Mouse (Mus musculus): ENCODE measurements at regions not wholly inside any gene's neighbourhood (a gene's known extent, or its start where the extent isn't known, plus 50 kb on each side); places are given as distances from the start of the nearest gene placed in this dataset.

GRCm38 (mm10) chr2:48689098-48689497 is 124.8 kb upstream of the Acvr2a start:
- ATAC-seq (replicated peaks; ENCODE audit: extremely low read depth, insufficient read depth, low FRiP score) = no peak
- Histone ChIP-seq H3K27ac (ENCODE audit: low read length) (no peak overlapping the region), H3K9me3 (replicated peaks; ENCODE audit: control insufficient read depth, low read length) (no peaks in the 10 kb centered on the region), H3K4me3 (ENCODE audit: low read length) (no peak overlapping the region), H3K27me3 (ENCODE audit: control insufficient read depth, insufficient read depth, low read length) (no peaks in the 10 kb centered on the region), H3K36me3 (ENCODE audit: control insufficient read depth, insufficient read depth) (no peaks in the 10 kb centered on the region), H3K4me2 (ENCODE audit: low read depth, low read length) (no peak overlapping the region), H3K4me1 (ENCODE audit: control insufficient read depth, insufficient read depth, low read length) (no peaks in the 10 kb centered on the region), H3K9ac (ENCODE audit: low read length) (no peak overlapping the region)
- 73% methylated on average over 1 of the region's 1 CpGs for WGBS

- no peaks in the 10 kb centered on the region for H3K36me3 ChIP-seq (ENCODE audit: control insufficient read depth, insufficient read depth)
- no peak for ATAC-seq (replicated peaks; ENCODE audit: extremely low read depth, insufficient read depth, low FRiP score)
- no peak overlapping the region for H3K9ac ChIP-seq (ENCODE audit: low read length)
- no peaks in the 10 kb centered on the region for H3K9me3 ChIP-seq (replicated peaks; ENCODE audit: control insufficient read depth, low read length)
- no peaks in the 10 kb centered on the region for H3K4me1 ChIP-seq (ENCODE audit: control insufficient read depth, insufficient read depth, low read length)
- 79% methylated on average over 3 of the region's 3 CpGs for WGBS
- H3K4me2 ChIP-seq (ENCODE audit: low read depth, low read length) = no peak overlapping the region
- no peak overlapping the region for H3K4me3 ChIP-seq (ENCODE audit: low read length)
- H3K27me3 ChIP-seq (ENCODE audit: control insufficient read depth, insufficient read depth, low read length) = no peaks in the 10 kb centered on the region
- no peak overlapping the region for H3K27ac ChIP-seq (ENCODE audit: low read length)
Observed at GRCm38 (mm10) chr2:48694509-48694908, 119.4 kb upstream of the Acvr2a start.

- 42% methylated on average over 2 of the region's 2 CpGs for WGBS
- Histone ChIP-seq H3K9ac (ENCODE audit: low read length) (no peak overlapping the region), H3K4me2 (ENCODE audit: low read depth, low read length) (no peak overlapping the region), H3K9me3 (replicated peaks; ENCODE audit: control insufficient read depth, low read length) (no peaks in the 10 kb centered on the region), H3K27me3 (ENCODE audit: control insufficient read depth, insufficient read depth, low read length) (no peaks in the 10 kb centered on the region), H3K27ac (ENCODE audit: low read length) (no peak overlapping the region), H3K36me3 (ENCODE audit: control insufficient read depth, insufficient read depth) (no peaks in the 10 kb centered on the region), H3K4me3 (ENCODE audit: low read length) (no peak overlapping the region), H3K4me1 (ENCODE audit: control insufficient read depth, insufficient read depth, low read length) (no peaks in the 10 kb centered on the region)
- ATAC-seq (replicated peaks; ENCODE audit: extremely low read depth, insufficient read depth, low FRiP score) = no peak
Observed at GRCm38 (mm10) chr2:48700886-48701285, 113.0 kb upstream of the Acvr2a start.

GRCm38 (mm10) chr2:48705103-48705804 is 108.7 kb upstream of the Acvr2a start:
- Histone ChIP-seq H3K27me3 (ENCODE audit: control insufficient read depth, insufficient read depth, low read length) (no peaks in the 10 kb centered on the region), H3K4me3 (ENCODE audit: low read length) (no peak overlapping the region), H3K9me3 (replicated peaks; ENCODE audit: control insufficient read depth, low read length) (no peaks in the 10 kb centered on the region), H3K9ac (ENCODE audit: low read length) (no peak overlapping the region), H3K4me1 (ENCODE audit: control insufficient read depth, insufficient read depth, low read length) (no peaks in the 10 kb centered on the region), H3K36me3 (ENCODE audit: control insufficient read depth, insufficient read depth) (no peaks in the 10 kb centered on the region), H3K27ac (ENCODE audit: low read length) (no peak overlapping the region), H3K4me2 (ENCODE audit: low read depth, low read length) (no peak overlapping the region)
- ATAC-seq (replicated peaks; ENCODE audit: extremely low read depth, insufficient read depth, low FRiP score) = no peak
- 60% methylated on average over 12 of the region's 12 CpGs for WGBS

- H3K4me2 ChIP-seq (ENCODE audit: low read depth, low read length) = no peak overlapping the region
- no peaks in the 10 kb centered on the region for H3K4me1 ChIP-seq (ENCODE audit: control insufficient read depth, insufficient read depth, low read length)
- no peaks in the 10 kb centered on the region for H3K36me3 ChIP-seq (ENCODE audit: control insufficient read depth, insufficient read depth)
- no peak for ATAC-seq (replicated peaks; ENCODE audit: extremely low read depth, insufficient read depth, low FRiP score)
- WGBS = 84% methylated on average over 3 of the region's 3 CpGs
- no peak overlapping the region for H3K27ac ChIP-seq (ENCODE audit: low read length)
- H3K27me3 ChIP-seq (ENCODE audit: control insufficient read depth, insufficient read depth, low read length) = no peaks in the 10 kb centered on the region
- no peak overlapping the region for H3K4me3 ChIP-seq (ENCODE audit: low read length)
- H3K9me3 ChIP-seq (replicated peaks; ENCODE audit: control insufficient read depth, low read length) = no peaks in the 10 kb centered on the region
- no peak overlapping the region for H3K9ac ChIP-seq (ENCODE audit: low read length)
Observed at GRCm38 (mm10) chr2:48705805-48706150, 108.1 kb upstream of the Acvr2a start.

- H3K9ac ChIP-seq (ENCODE audit: low read length) = no peak overlapping the region
- H3K36me3 ChIP-seq (ENCODE audit: control insufficient read depth, insufficient read depth) = no peaks in the 10 kb centered on the region
- H3K4me3 ChIP-seq (ENCODE audit: low read length) = no peak overlapping the region
- H3K27ac ChIP-seq (ENCODE audit: low read length) = no peak overlapping the region
- H3K4me2 ChIP-seq (ENCODE audit: low read depth, low read length) = no peak overlapping the region
- H3K27me3 ChIP-seq (ENCODE audit: control insufficient read depth, insufficient read depth, low read length) = no peaks in the 10 kb centered on the region
- no peak for ATAC-seq (replicated peaks; ENCODE audit: extremely low read depth, insufficient read depth, low FRiP score)
- no peaks in the 10 kb centered on the region for H3K4me1 ChIP-seq (ENCODE audit: control insufficient read depth, insufficient read depth, low read length)
- 30% methylated on average over 5 of the region's 5 CpGs for WGBS
- no peaks in the 10 kb centered on the region for H3K9me3 ChIP-seq (replicated peaks; ENCODE audit: control insufficient read depth, low read length)
Observed at GRCm38 (mm10) chr2:48706188-48706587, 107.7 kb upstream of the Acvr2a start.

- Histone ChIP-seq H3K4me2 (ENCODE audit: low read depth, low read length) (no peak overlapping the region), H3K4me1 (ENCODE audit: control insufficient read depth, insufficient read depth, low read length) (no peaks in the 10 kb centered on the region), H3K36me3 (ENCODE audit: control insufficient read depth, insufficient read depth) (no peaks in the 10 kb centered on the region), H3K27me3 (ENCODE audit: control insufficient read depth, insufficient read depth, low read length) (no peaks in the 10 kb centered on the region), H3K27ac (ENCODE audit: low read length) (no peak overlapping the region), H3K9ac (ENCODE audit: low read length) (no peak overlapping the region), H3K4me3 (ENCODE audit: low read length) (no peak overlapping the region), H3K9me3 (replicated peaks; ENCODE audit: control insufficient read depth, low read length) (no peaks in the 10 kb centered on the region)
- no peak for ATAC-seq (replicated peaks; ENCODE audit: extremely low read depth, insufficient read depth, low FRiP score)
- WGBS = 77% methylated on average over 4 of the region's 4 CpGs
Observed at GRCm38 (mm10) chr2:48716206-48716605, 97.7 kb upstream of the Acvr2a start.

GRCm38 (mm10) chr2:48717770-48718169 is 96.1 kb upstream of the Acvr2a start:
- H3K4me2 ChIP-seq (ENCODE audit: low read depth, low read length) = no peak overlapping the region
- no peaks in the 10 kb centered on the region for H3K4me1 ChIP-seq (ENCODE audit: control insufficient read depth, insufficient read depth, low read length)
- no peak for ATAC-seq (replicated peaks; ENCODE audit: extremely low read depth, insufficient read depth, low FRiP score)
- H3K4me3 ChIP-seq (ENCODE audit: low read length) = no peak overlapping the region
- WGBS = 88% methylated on average over 1 of the region's 1 CpGs
- no peak overlapping the region for H3K9ac ChIP-seq (ENCODE audit: low read length)
- H3K27me3 ChIP-seq (ENCODE audit: control insufficient read depth, insufficient read depth, low read length) = no peaks in the 10 kb centered on the region
- no peaks in the 10 kb centered on the region for H3K9me3 ChIP-seq (replicated peaks; ENCODE audit: control insufficient read depth, low read length)
- H3K27ac ChIP-seq (ENCODE audit: low read length) = no peak overlapping the region
- no peaks in the 10 kb centered on the region for H3K36me3 ChIP-seq (ENCODE audit: control insufficient read depth, insufficient read depth)

- no peaks in the 10 kb centered on the region for H3K9me3 ChIP-seq (replicated peaks; ENCODE audit: control insufficient read depth, low read length)
- H3K9ac ChIP-seq (ENCODE audit: low read length) = no peak overlapping the region
- H3K36me3 ChIP-seq (ENCODE audit: control insufficient read depth, insufficient read depth) = no peaks in the 10 kb centered on the region
- no peaks in the 10 kb centered on the region for H3K4me1 ChIP-seq (ENCODE audit: control insufficient read depth, insufficient read depth, low read length)
- H3K4me2 ChIP-seq (ENCODE audit: low read depth, low read length) = no peak overlapping the region
- no peak overlapping the region for H3K4me3 ChIP-seq (ENCODE audit: low read length)
- no peak for ATAC-seq (replicated peaks; ENCODE audit: extremely low read depth, insufficient read depth, low FRiP score)
- H3K27me3 ChIP-seq (ENCODE audit: control insufficient read depth, insufficient read depth, low read length) = no peaks in the 10 kb centered on the region
- no peak overlapping the region for H3K27ac ChIP-seq (ENCODE audit: low read length)
- 69% methylated on average over 2 of the region's 2 CpGs for WGBS
Observed at GRCm38 (mm10) chr2:48718261-48718660, 95.6 kb upstream of the Acvr2a start.
